Mouse (Mus musculus) heart, embryonic 14.5 days (tissue): Measurements from ENCODE around the gene Gm17027. TPM values are rescaled to one million over a fixed set of nuclear protein-coding genes. Genes with fewer than 3 reads are reported as not detected.
"Not testable (repeated sequence)": the region's sequence is repeated elsewhere in the genome, so short reads cannot be mapped to it uniquely, and the experiment has no call there.

Experiments
- ATAC-seq: fragments of 200-750 bp; cut with Nextera tagmentation; 2 replicates; pipeline ENCODE4 v1.8.0; 2017; ENCODE audit warnings: low read depth, moderate TSS enrichment; ENCODE audit not compliant: insufficient number of reproducible peaks, insufficient read depth, low FRiP score
- H3K27ac ChIP-seq, 2 experiments: fragments of 200-500 bp in 1 of 2; fragments of 300-500 bp in 1 of 2; sonication (generic) in 1 of 2; replicated peaks in 1 of 2; 2 replicates each; pipeline ENCODE4 v1.5.1; 2012 to 2014; ENCODE audit warnings: low read depth in 2 of 2, low read length in 2 of 2, control low read depth in 1 of 2, mild to moderate bottlenecking in 1 of 2, mixed read lengths in 1 of 2; ENCODE audit not compliant: control insufficient read depth in 1 of 2, insufficient read depth in 1 of 2
- H3K27me3 ChIP-seq: fragments of 300-500 bp; sonication (generic); 2 replicates; pipeline ENCODE4 v1.6.1; 2014; ENCODE audit warnings: mild to moderate bottlenecking, low read length, control low read depth; ENCODE audit not compliant: control insufficient read depth, insufficient read depth
- H3K36me3 ChIP-seq: fragments of 300-500 bp; sonication (generic); 2 replicates; pipeline ENCODE4 v1.6.1; 2014; ENCODE audit warnings: mild to moderate bottlenecking, control low read depth, low read length, mixed read lengths; ENCODE audit not compliant: control insufficient read depth, insufficient read depth
- H3K4me1 ChIP-seq, 2 experiments: fragments of 200-500 bp in 1 of 2; fragments of 300-500 bp in 1 of 2; sonication (generic) in 1 of 2; 2 replicates each; pipeline ENCODE4 v1.6.1; 2012 to 2014; ENCODE audit warnings: low read length in 2 of 2, control low read depth in 1 of 2, mixed read lengths in 1 of 2; ENCODE audit not compliant: control insufficient read depth in 2 of 2, insufficient read depth in 2 of 2
- H3K4me2 ChIP-seq: fragments of 300-500 bp; sonication (generic); 2 replicates; pipeline ENCODE4 v1.6.1; 2014; ENCODE audit warnings: mild to moderate bottlenecking, low read length
- H3K4me3 ChIP-seq, 2 experiments: fragments of 200-500 bp in 1 of 2; fragments of 300-500 bp in 1 of 2; sonication (generic) in 1 of 2; 2 replicates each; pipeline ENCODE4 v1.5.1; 2012 to 2014; ENCODE audit warnings: low read length in 2 of 2, mild to moderate bottlenecking in 2 of 2, control low read depth in 1 of 2, low read depth in 1 of 2, moderate library complexity in 1 of 2; ENCODE audit not compliant: control insufficient read depth in 1 of 2, insufficient read depth in 1 of 2
- H3K9ac ChIP-seq: fragments of 300-500 bp; sonication (generic); 2 replicates; pipeline ENCODE4 v1.6.1; 2014; ENCODE audit warnings: mild to moderate bottlenecking, low read length
- H3K9me3 ChIP-seq: fragments of 300-500 bp; sonication (generic); 2 replicates; pipeline ENCODE4 v1.6.1; 2016; ENCODE audit warnings: low read length, control low read depth; ENCODE audit not compliant: control insufficient read depth
- WGBS: fragments of 180-500 bp; shearing (Covaris S2); extraction: QIAGEN DNeasy Blood & Tissue Kit; methylation state at CpG from one replicate; pipeline ENCODE4 v1.1.7; 2014; 5-methylcytosine and 5-hydroxymethylcytosine counted together
- polyA plus RNA-seq: library from polyadenylated mRNA; unstranded; fragments of >200 nt; fragmentation: Nextera tagmentation; extraction: Ambion mirVana; gene quantifications from 2 replicates; pipeline ENCODE4 v1.2.1, GENCODE M21; 2014

The Gm17027 gene
- polyA plus RNA-seq: not detected in 2 replicates

DNA sequence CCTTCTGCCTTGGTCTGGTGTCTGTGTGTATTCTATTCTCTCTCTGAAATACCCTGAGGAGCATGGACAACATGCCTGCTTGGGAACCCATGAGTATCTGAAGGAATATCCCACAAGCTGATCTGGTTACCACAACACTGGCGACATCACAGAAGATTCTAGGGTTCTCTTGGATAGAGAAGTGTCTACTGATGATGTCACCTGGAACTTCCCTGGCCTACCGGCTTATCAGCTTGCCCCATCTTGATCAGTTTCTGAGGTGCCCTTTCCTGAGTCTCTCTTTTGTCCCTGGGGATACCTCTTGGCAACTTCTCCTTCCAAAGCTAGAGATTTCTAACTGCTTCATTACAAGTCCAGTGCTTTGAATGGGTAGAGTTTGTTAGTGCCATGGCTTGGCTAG is at the start of gene Gm17027:
Gene Gm17027 (minus strand): TSS at position 101 of the 400 bp plus-strand sequence.
- not testable (repeated sequence) for H3K9ac ChIP-seq, H3K4me1 ChIP-seq, ATAC-seq, H3K9me3 ChIP-seq, H3K4me3 ChIP-seq, H3K27ac ChIP-seq, H3K36me3 ChIP-seq, H3K27me3 ChIP-seq, H3K4me2 ChIP-seq
- 82% methylated on average over 1 of the region's 2 CpGs for WGBS

- not testable (repeated sequence) for H3K9me3 ChIP-seq, ATAC-seq, H3K27me3 ChIP-seq, H3K9ac ChIP-seq, H3K4me2 ChIP-seq, H3K36me3 ChIP-seq, H3K4me3 ChIP-seq, H3K27ac ChIP-seq, H3K4me1 ChIP-seq
- no CpG with 5 or more reads among the region's 1 CpGs for WGBS
Measured at GRCm38 (mm10) chr14:42190691-42191090, 28.3 kb upstream of the Gm17027 start, which contains the start of gene Gm3573. Gene Gm3573 (minus strand): TSS chr14:42190791.

DNA sequence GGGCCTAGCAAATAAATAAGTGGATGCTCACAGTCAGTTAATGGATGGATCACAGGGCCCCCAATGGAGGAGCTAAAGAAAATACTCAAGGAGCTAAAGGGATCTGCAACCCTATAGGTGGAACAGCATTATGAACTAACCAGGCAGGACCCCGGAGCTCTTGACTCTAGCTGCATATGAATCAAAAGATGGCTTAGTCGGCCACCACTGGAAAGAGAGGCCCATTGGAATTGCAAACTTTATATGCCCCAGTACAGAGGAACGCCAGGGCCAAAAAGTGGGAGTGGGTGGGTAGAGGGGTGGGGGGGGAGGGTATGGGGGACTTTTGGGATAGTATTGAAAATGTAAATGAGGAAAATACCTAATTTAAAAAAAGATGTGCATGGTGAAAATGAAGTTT is 21.5 kb upstream of the Gm17027 start:
- not testable (repeated sequence) for H3K27me3 ChIP-seq, H3K9ac ChIP-seq, ATAC-seq, H3K4me2 ChIP-seq, H3K36me3 ChIP-seq, H3K4me3 ChIP-seq, H3K9me3 ChIP-seq, H3K4me1 ChIP-seq, H3K27ac ChIP-seq
- 85% methylated on average over 3 of the region's 3 CpGs for WGBS

DNA sequence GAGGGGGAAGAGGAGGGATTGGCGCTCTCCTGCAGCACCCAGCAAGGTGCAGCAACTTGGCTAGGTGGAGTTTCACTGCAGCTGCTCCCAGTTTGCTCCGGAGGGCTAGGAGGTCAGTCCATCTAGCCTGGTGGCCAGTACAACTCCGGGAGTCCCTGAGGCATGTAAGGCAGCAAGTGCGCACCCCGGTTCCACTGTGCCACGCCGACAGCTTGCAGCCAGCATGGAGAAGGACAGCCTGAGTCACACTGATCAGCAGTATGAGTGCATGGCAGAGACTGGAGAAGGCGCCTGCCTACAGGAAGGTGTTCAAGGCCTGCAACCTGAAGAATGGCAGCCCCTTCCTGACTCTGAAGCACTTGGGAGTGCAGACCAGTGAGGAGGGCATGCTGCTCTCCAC is 27.9 kb downstream of the Gm17027 start:
- H3K36me3 ChIP-seq, H3K9ac ChIP-seq, H3K9me3 ChIP-seq, H3K27ac ChIP-seq, H3K27me3 ChIP-seq, H3K4me3 ChIP-seq, H3K4me2 ChIP-seq, H3K4me1 ChIP-seq, ATAC-seq: not testable (repeated sequence)
- WGBS: 76% methylated on average over 5 of the region's 8 CpGs

- not testable (repeated sequence) for H3K9ac ChIP-seq, H3K36me3 ChIP-seq, H3K9me3 ChIP-seq, H3K4me3 ChIP-seq, ATAC-seq, H3K4me2 ChIP-seq, H3K4me1 ChIP-seq, H3K27ac ChIP-seq, H3K27me3 ChIP-seq
- WGBS: 64% methylated on average over 6 of the region's 14 CpGs
Measured at GRCm38 (mm10) chr14:42133806-42134205, 28.6 kb downstream of the Gm17027 start.

DNA sequence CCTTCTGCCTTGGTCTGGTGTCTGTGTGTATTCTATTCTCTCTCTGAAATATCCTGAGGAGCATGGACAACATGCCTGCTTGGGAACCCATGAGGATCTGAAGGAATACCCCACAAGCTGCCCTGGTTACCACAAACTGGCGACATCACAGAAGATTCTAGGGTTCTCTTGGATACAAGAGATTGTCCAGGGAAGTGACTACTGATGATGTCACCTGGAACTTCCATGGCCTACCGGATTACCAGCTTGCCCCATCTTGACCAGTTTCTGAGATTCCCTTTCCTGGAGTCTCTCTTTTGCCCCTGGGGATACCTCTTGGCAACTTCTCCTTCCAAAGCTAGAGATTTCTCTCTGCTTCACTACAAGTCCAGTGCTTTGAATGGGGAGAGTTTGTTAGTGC is 45.2 kb downstream of the Gm17027 start, which contains the start of gene Gm7951:
Gene Gm7951 (minus strand): TSS at position 101 of the 400 bp plus-strand sequence.
- H3K9me3 ChIP-seq, ATAC-seq, H3K9ac ChIP-seq, H3K4me3 ChIP-seq, H3K4me1 ChIP-seq, H3K27ac ChIP-seq, H3K4me2 ChIP-seq, H3K27me3 ChIP-seq, H3K36me3 ChIP-seq: not testable (repeated sequence)
- no CpG with 5 or more reads among the region's 2 CpGs for WGBS

Other genes starting within 250 kb of the Gm17027 start
- gene 1700049E17Rik1, start 237.7 kb downstream of the Gm17027 start, polyA plus RNA-seq: not detected in 2 replicates
- gene 1700024B05Rik, start 218.6 kb downstream of the Gm17027 start, polyA plus RNA-seq: not detected in 2 replicates
- gene Gm6401, start 194.7 kb downstream of the Gm17027 start, polyA plus RNA-seq: not detected in 2 replicates
- not detected in 2 replicates for gene Gm3543, start 179.3 kb downstream of the Gm17027 start, polyA plus RNA-seq
- gene Gm7951, start 45.3 kb downstream of the Gm17027 start, polyA plus RNA-seq: not detected in 2 replicates
- not detected in 2 replicates for gene Gm3573, start 28.2 kb upstream of the Gm17027 start, polyA plus RNA-seq
- not detected in 2 replicates for gene Gm17026, start 97.4 kb upstream of the Gm17027 start, polyA plus RNA-seq
- not detected in 2 replicates for gene Gm9611, start 134.7 kb upstream of the Gm17027 start, polyA plus RNA-seq
- not detected in 2 replicates for gene Gm7995, start 147.6 kb upstream of the Gm17027 start, polyA plus RNA-seq